Mouse (Mus musculus) heart, embryonic 14.5 days (tissue): ENCODE measurements around the gene Gm12216. TPM values are rescaled to one million over a fixed set of nuclear protein-coding genes. Genes with fewer than 3 reads are reported as not detected.

Source experiments
- ATAC-seq: fragments of 200-750 bp; cut with Nextera tagmentation; 2 replicates; pipeline ENCODE4 v1.8.0; 2017; ENCODE audit warnings: low read depth, moderate TSS enrichment; ENCODE audit not compliant: insufficient number of reproducible peaks, insufficient read depth, low FRiP score
- H3K27ac ChIP-seq, 2 experiments: fragments of 200-500 bp in 1 of 2; fragments of 300-500 bp in 1 of 2; sonication (generic) in 1 of 2; replicated peaks in 1 of 2; 2 replicates each; pipeline ENCODE4 v1.5.1; 2012 to 2014; ENCODE audit warnings: low read depth in 2 of 2, low read length in 2 of 2, control low read depth in 1 of 2, mild to moderate bottlenecking in 1 of 2, mixed read lengths in 1 of 2; ENCODE audit not compliant: control insufficient read depth in 1 of 2, insufficient read depth in 1 of 2
- H3K27me3 ChIP-seq: fragments of 300-500 bp; sonication (generic); 2 replicates; pipeline ENCODE4 v1.6.1; 2014; ENCODE audit warnings: mild to moderate bottlenecking, low read length, control low read depth; ENCODE audit not compliant: control insufficient read depth, insufficient read depth
- H3K36me3 ChIP-seq: fragments of 300-500 bp; sonication (generic); 2 replicates; pipeline ENCODE4 v1.6.1; 2014; ENCODE audit warnings: mild to moderate bottlenecking, control low read depth, low read length, mixed read lengths; ENCODE audit not compliant: control insufficient read depth, insufficient read depth
- H3K4me1 ChIP-seq, 2 experiments: fragments of 200-500 bp in 1 of 2; fragments of 300-500 bp in 1 of 2; sonication (generic) in 1 of 2; 2 replicates each; pipeline ENCODE4 v1.6.1; 2012 to 2014; ENCODE audit warnings: low read length in 2 of 2, control low read depth in 1 of 2, mixed read lengths in 1 of 2; ENCODE audit not compliant: control insufficient read depth in 2 of 2, insufficient read depth in 2 of 2
- H3K4me2 ChIP-seq: fragments of 300-500 bp; sonication (generic); 2 replicates; pipeline ENCODE4 v1.6.1; 2014; ENCODE audit warnings: mild to moderate bottlenecking, low read length
- H3K4me3 ChIP-seq, 2 experiments: fragments of 200-500 bp in 1 of 2; fragments of 300-500 bp in 1 of 2; sonication (generic) in 1 of 2; 2 replicates each; pipeline ENCODE4 v1.5.1; 2012 to 2014; ENCODE audit warnings: low read length in 2 of 2, mild to moderate bottlenecking in 2 of 2, control low read depth in 1 of 2, low read depth in 1 of 2, moderate library complexity in 1 of 2; ENCODE audit not compliant: control insufficient read depth in 1 of 2, insufficient read depth in 1 of 2
- H3K9ac ChIP-seq: fragments of 300-500 bp; sonication (generic); 2 replicates; pipeline ENCODE4 v1.6.1; 2014; ENCODE audit warnings: mild to moderate bottlenecking, low read length
- H3K9me3 ChIP-seq: fragments of 300-500 bp; sonication (generic); 2 replicates; pipeline ENCODE4 v1.6.1; 2016; ENCODE audit warnings: low read length, control low read depth; ENCODE audit not compliant: control insufficient read depth
- WGBS: fragments of 180-500 bp; shearing (Covaris S2); extraction: QIAGEN DNeasy Blood & Tissue Kit; methylation state at CpG from one replicate; pipeline ENCODE4 v1.1.7; 2014; 5-methylcytosine and 5-hydroxymethylcytosine counted together
- polyA plus RNA-seq: library from polyadenylated mRNA; unstranded; fragments of >200 nt; fragmentation: Nextera tagmentation; extraction: Ambion mirVana; gene quantifications from 2 replicates; pipeline ENCODE4 v1.2.1, GENCODE M21; 2014

Gm12216 gene
- polyA plus RNA-seq, 1 experiment from 2014 or later, result 0.30 TPM

DNA sequence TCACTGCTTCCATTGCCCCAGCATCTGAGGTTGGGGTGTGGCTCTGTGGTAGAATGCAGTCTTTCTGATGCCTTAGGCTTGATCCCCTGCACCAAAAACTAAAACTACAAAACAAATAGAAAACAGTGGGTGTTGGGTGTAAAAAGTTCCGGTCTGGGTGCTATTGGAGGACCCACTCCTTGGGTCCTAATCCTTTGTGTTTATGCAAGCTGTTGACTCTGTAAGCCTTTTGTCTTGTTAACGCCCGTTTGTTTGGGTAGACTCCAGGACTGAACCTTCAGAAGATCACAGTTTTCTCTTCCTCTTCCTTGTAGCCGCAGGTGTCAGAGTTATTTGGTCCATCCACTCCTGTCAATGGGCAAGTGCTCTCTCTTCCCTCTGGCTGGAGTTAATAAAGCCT lies 59.0 kb downstream of the Gm12216 start:
- H3K9ac ChIP-seq, result no peak overlapping the region
- ATAC-seq, result no peak
- H3K4me2 ChIP-seq, result no peak overlapping the region
- no peak overlapping the region for H3K27ac ChIP-seq
- H3K4me3 ChIP-seq, result no peak overlapping the region
- peaks cover 16 to 18% of the 10 kb centered on the region in 2 experiments for H3K4me1 ChIP-seq
- WGBS, result 64% methylated on average over 4 of the region's 4 CpGs
- H3K27me3 ChIP-seq, result no peaks in the 10 kb centered on the region
- H3K36me3 ChIP-seq, result no peaks in the 10 kb centered on the region
- no peaks in the 10 kb centered on the region for H3K9me3 ChIP-seq

DNA sequence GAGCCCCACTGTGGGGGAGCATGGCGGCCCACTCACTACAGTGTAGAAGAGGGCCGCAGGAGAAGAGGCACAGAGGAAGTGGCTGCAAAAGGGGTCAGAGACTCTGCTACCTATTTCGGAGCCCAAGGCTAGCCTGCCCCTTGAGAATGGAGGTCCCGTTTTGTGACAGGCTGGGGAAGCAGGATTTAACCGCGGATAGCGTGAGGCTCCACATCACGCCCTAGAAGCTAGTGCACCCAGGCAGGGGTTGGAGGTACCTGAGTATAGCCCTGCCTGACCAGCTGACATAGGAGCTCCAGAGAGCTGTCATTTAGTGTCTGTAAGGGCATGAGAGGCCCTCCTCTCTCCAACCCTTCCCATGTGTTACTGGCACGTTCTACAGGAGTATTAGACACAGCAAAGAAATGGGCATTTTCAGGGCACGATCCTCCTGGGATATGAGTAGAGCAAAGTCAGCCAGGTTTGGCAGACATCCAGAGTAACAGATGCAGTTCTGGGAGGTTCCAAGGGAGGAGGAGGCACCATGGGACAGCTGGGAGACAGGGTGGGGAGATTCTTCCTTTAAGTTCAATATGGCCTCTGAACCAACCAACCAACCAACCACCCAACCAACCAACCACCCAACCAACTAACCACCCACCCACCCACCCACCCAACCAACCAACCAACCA lies 60.9 kb downstream of the Gm12216 start:
- no peak for ATAC-seq
- Histone ChIP-seq H3K27ac (no peak overlapping the region), H3K4me1 (peaks cover 28 to 30% of the 10 kb centered on the region in 2 experiments), H3K9me3 (no peaks in the 10 kb centered on the region), H3K9ac (no peak overlapping the region), H3K4me3 (no peak overlapping the region), H3K36me3 (no peaks in the 10 kb centered on the region), H3K27me3 (no peaks in the 10 kb centered on the region), H3K4me2 (no peak overlapping the region)
- WGBS, result 92% methylated on average over 10 of the region's 10 CpGs

DNA sequence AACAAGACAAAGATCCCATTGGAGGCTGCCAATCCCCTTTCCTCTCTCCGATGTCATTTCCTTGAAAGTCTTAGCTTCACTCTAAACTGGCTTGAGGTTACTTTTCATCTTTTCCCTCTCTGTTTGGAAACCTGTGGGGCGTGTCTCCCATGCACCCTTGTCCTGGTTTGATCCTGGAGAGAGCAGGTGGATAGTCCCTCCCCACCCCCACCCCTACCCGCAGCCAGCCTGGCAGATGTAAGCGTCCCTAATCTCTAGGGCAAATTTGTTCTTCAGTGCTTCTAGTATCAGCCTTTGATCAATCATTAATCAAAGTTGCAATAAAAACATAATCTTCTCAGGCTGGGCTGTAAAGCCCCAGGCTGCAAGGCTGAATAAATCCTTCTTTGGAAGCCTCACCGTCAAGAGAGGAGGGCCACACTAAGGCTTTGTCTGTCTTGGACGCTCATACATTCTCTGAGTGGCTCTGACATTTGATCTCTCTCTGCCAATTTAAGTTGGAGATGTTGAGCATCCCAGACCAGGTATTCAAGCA lies 61.6 kb downstream of the Gm12216 start:
- Histone ChIP-seq H3K27me3 (no peaks in the 10 kb centered on the region), H3K9ac (no peak overlapping the region), H3K9me3 (no peaks in the 10 kb centered on the region), H3K27ac (no peak overlapping the region), H3K36me3 (no peaks in the 10 kb centered on the region), H3K4me2 (no peak overlapping the region), H3K4me3 (no peak overlapping the region), H3K4me1 (peaks cover 28 to 30% of the 10 kb centered on the region in 2 experiments)
- no peak for ATAC-seq
- WGBS, result 80% methylated on average over 6 of the region's 6 CpGs

DNA sequence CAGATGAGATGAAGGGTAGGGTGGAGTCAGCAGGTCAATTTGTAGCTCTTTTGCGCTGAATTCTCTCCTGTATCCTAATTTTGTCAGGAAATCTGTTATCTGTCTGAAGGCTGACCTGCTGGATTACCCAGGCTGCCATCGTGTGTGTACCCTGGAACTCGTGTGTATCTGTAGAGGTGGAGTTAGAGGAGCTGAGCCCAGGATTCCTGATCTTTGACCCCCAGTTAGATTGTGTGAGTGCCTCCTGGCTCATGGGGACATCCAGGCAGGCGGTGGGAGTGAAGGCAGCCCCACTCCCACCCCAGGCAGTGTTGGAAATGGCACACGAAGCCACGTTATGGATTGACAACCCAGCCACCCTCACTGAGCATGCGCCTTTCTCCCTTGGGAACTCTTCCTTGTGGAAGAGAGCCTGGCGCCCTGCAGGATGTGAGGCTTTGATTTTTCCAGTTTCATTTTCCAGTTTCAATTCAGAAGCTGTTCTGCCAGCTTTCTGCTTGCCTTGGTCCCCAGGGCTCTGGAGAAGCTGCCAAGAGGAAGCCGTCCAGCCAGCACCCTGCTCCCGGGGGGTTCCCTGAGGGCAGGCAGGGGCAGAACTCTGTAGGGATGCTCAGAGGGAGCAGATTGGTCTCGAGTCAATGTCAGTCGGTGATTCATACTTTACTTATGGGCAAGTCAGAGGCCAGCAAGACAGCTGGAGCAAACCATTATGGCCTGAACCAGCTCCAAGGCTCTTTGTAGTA lies 62.5 kb downstream of the Gm12216 start:
- Histone ChIP-seq H3K27me3 (no peaks in the 10 kb centered on the region), H3K9me3 (no peaks in the 10 kb centered on the region), H3K4me3 (no peak overlapping the region), H3K36me3 (no peaks in the 10 kb centered on the region), H3K27ac (peak overlapping the region; percentile 3 to 26; a peak in 1 of 4 replicates), H3K4me2 (peak overlapping the region; percentile 20; the same call in 1 of the 2 replicates), H3K9ac (no peak overlapping the region; the same call in 1 of the 2 replicates), H3K4me1 (peaks cover 28 to 30% of the 10 kb centered on the region in 2 experiments)
- WGBS, result 51% methylated on average over 12 of the region's 12 CpGs
- no peak for ATAC-seq

DNA sequence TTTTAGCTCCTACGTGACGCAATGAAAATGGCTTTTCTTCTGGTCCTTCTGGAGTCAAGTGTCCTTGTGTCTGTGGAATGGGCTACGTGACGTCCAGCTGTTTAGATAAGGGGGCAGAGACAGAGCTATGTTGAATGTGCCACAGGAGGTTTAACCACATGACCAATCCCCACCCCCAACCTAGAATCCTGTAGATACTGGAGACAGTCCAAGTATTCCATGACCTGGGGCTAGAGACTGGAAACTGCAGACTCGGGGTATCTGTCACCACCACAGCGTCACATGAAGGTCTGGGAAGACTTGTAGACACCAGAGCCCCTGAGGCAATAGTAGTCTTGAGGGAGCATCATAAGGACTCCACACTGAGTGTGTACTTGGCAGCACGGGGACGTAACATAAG lies 63.2 kb downstream of the Gm12216 start:
- no peaks in the 10 kb centered on the region for H3K36me3 ChIP-seq
- H3K9me3 ChIP-seq, result no peaks in the 10 kb centered on the region
- H3K27me3 ChIP-seq, result no peaks in the 10 kb centered on the region
- 28% methylated on average over 8 of the region's 8 CpGs for WGBS
- H3K4me2 ChIP-seq, result no peak overlapping the region
- peaks cover 28 to 30% of the 10 kb centered on the region in 2 experiments for H3K4me1 ChIP-seq
- ATAC-seq, result peak; percentile 55
- H3K4me3 ChIP-seq, result no peak overlapping the region
- H3K9ac ChIP-seq, result no peak overlapping the region
- peak overlapping the region; percentile 14 to 64; a peak in 1 of 4 replicates for H3K27ac ChIP-seq

DNA sequence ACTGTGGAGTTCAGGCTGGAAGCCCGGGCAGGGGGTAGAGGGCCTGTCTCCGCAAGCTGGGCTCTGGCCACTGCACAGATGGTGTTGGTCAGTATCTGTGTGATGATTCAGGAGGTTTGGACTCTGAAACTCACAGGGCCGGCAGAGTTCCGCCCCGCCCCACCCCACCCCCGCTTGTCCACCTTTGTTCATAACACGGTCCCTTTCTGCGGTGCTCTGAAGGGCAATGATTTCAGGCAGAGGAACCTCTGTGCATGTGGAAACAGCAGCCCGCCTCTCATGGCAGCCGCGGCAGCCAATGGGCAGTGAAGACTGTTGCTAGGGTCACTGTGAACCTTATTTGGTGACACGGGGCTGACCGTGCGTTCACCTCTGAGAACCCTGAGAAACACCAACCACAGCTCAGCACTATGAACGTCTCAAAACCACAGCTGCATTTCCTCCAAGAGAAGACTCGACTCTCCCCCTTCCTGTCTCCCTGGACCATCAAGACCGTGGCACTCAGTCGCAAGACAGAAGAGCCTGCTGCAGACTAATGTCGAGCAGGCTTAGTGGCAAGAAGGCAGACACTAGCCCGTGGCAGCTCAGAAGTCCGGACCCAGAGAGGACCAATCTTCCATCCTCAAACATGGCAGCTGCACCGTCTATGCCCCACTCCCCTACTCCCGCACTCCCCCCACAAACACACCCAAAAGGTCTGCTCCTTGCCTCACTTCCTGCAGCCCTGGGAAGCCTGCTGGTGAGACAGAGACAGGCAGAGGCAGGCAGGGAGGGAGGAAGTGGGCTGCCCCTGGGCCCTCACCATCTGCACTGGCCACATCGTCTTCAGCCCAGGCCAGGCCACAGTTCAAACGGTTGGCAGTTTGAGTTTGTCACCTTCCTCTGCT lies 64.1 kb downstream of the Gm12216 start:
- Histone ChIP-seq H3K4me2 (peak overlapping the region; percentile 19; the same call in 1 of the 2 replicates), H3K27ac (peak overlapping the region; percentile 57 to 64), H3K4me3 (no peak overlapping the region), H3K9ac (no peak overlapping the region), H3K27me3 (no peaks in the 10 kb centered on the region), H3K9me3 (0 out of 2 replicates have a peak, but pooled peaks cover 4% of the 10 kb centered on the region), H3K36me3 (no peaks in the 10 kb centered on the region), H3K4me1 (peaks cover 28 to 30% of the 10 kb centered on the region in 2 experiments)
- ATAC-seq, result no peak
- WGBS, result 50% methylated on average over 25 of the region's 25 CpGs

DNA sequence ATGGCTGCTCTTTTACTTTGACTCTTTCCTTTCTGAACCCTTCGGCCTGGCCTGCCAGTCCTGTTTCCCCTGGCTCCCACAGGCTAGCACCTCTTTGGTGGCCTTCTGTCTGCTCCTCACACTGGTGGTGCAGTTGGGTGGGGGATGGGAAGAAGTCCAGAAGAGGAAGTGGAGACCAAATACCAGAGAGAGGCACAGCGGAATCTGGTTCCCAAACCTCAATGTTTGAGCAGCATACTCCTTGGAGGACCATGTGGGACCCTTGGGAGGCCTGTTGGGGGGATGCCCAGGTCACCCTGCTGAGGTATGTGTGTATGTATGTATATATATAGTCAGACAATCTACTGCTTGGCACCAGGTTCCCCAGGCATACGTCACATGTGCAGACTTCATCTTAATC lies 65.0 kb downstream of the Gm12216 start:
- H3K4me3 ChIP-seq, result no peak overlapping the region
- H3K36me3 ChIP-seq, result no peaks in the 10 kb centered on the region
- 0 out of 2 replicates have a peak, but pooled peaks cover 4% of the 10 kb centered on the region for H3K9me3 ChIP-seq
- no peak for ATAC-seq
- no peaks in the 10 kb centered on the region for H3K27me3 ChIP-seq
- peaks cover 28 to 30% of the 10 kb centered on the region in 2 experiments for H3K4me1 ChIP-seq
- no peak overlapping the region for H3K4me2 ChIP-seq
- 67% methylated on average over 3 of the region's 3 CpGs for WGBS
- H3K27ac ChIP-seq, result peak overlapping the region; percentile 19 to 64; a peak in 1 of 4 replicates
- H3K9ac ChIP-seq, result no peak overlapping the region
